Mouse (Mus musculus): ENCODE results near the gene Zfp575. TPM values are rescaled to one million over a fixed set of nuclear protein-coding genes. Genes with fewer than 3 reads are reported as not detected.

The Zfp575 gene
- 4.1 and 5.7 TPM in 2 replicates for polyA plus RNA-seq (2012; rRNA removed)

GRCm38 (mm10) chr7:24587330-24588105 lies at the start of gene Zfp575, which contains the start of gene Ethe1:
TSS of gene Zfp575 (minus strand) at chr7:24587641.
TSS of gene Ethe1 (plus strand) at chr7:24587543.

GRCm38 (mm10) chr7:24636264-24636663 lies 48.8 kb upstream of the Zfp575 start, which contains the start of gene Lypd3:
TSS of gene Lypd3 (plus strand) at chr7:24636550.

GRCm38 (mm10) chr7:24610144-24610878 lies 22.9 kb upstream of the Zfp575 start, which contains the start of gene Phldb3:
TSS of gene Phldb3 (plus strand) at chr7:24610763.

DNA sequence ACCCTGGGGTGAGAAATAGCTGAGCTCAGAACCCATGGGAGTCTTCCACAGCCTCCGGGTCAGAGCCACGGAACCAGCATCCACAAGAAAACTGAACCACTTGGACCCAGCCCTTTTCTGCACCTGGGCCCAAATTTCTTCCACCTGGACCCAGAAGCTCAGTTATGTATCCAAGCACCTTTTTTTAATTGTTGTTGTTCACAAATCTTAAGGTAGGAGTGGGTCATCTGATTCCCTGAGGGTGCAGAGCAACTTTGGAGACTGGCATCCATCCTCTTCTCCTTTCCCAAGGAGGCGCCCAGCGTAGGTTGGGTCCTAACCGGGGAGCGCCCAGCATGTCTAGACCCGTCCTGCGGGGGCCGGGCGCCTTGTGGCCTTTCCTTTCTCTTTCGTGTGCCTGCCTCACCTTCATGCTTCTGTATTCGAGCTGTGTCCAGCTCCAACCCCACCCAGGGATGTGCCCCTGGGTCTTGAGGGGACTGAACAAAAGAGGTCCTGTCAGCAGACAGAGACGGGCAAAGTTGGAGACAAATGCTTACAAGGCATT lies 41.3 kb downstream of the Zfp575 start, which contains the start of the genes Pinlyp and Xrcc1:
TSS of gene Pinlyp (minus strand) at position 51 of the 547 bp plus-strand sequence.
TSS of gene Xrcc1 (plus strand) at position 222 of the 547 bp plus-strand sequence.

Other genes starting within 250 kb of the Zfp575 start
- gene Lypd5, start 238.4 kb downstream of the Zfp575 start, polyA plus RNA-seq (2012; rRNA removed), result not detected in 2 replicates
- 0.88 and 2.0 TPM in 2 replicates for gene Kcnn4, start 217.4 kb downstream of the Zfp575 start, polyA plus RNA-seq (2012; rRNA removed)
- 61.7 and 66.7 TPM in 2 replicates for gene Smg9, start 188.0 kb downstream of the Zfp575 start, polyA plus RNA-seq (2012; rRNA removed)
- not detected in 2 replicates for gene Irgc1, start 135.3 kb downstream of the Zfp575 start, polyA plus RNA-seq (2012; rRNA removed)
- gene Plaur, start 125.2 kb downstream of the Zfp575 start, polyA plus RNA-seq (2012; rRNA removed), result 2.0 and 3.5 TPM in 2 replicates
- gene Cadm4, start 105.6 kb downstream of the Zfp575 start, polyA plus RNA-seq (2012; rRNA removed), result 219 and 267 TPM in 2 replicates
- 237 and 300 TPM in 2 replicates for gene Zfp428, start 80.6 kb downstream of the Zfp575 start, polyA plus RNA-seq (2012; rRNA removed)
- gene AC161166.1, start 75.2 kb downstream of the Zfp575 start, polyA plus RNA-seq (2012; rRNA removed), result not detected in 2 replicates
- gene Irgq, start 57.0 kb downstream of the Zfp575 start, polyA plus RNA-seq (2012; rRNA removed), result 40.1 and 42.5 TPM in 2 replicates
- gene Pinlyp, start 41.5 kb downstream of the Zfp575 start, polyA plus RNA-seq (2012; rRNA removed), result 0.15 and 0.32 TPM in 2 replicates
- 87.2 and 95.1 TPM in 2 replicates for gene Xrcc1, start 41.4 kb downstream of the Zfp575 start, polyA plus RNA-seq (2012; rRNA removed)
- 15.3 and 15.7 TPM in 2 replicates for gene Ethe1, start 98 bp downstream of the Zfp575 start, polyA plus RNA-seq (2012; rRNA removed)
- gene Phldb3, start 23.1 kb upstream of the Zfp575 start, polyA plus RNA-seq (2012; rRNA removed), result 0.17 and 0.85 TPM in 2 replicates
- 0.15 and 2.2 TPM in 2 replicates for gene Lypd3, start 48.9 kb upstream of the Zfp575 start, polyA plus RNA-seq (2012; rRNA removed)
- gene Tex101, start 89.0 kb upstream of the Zfp575 start, polyA plus RNA-seq (2012; rRNA removed), result not detected in 2 replicates
- gene BC049730, start 121.6 kb upstream of the Zfp575 start, polyA plus RNA-seq (2012; rRNA removed), result not detected in 2 replicates
- not detected in 2 replicates for gene Gm4763, start 139.3 kb upstream of the Zfp575 start, polyA plus RNA-seq (2012; rRNA removed)
- 0.20 and 0.22 TPM in 2 replicates for gene Cd177, start 172.7 kb upstream of the Zfp575 start, polyA plus RNA-seq (2012; rRNA removed)
- 0.14 and 0.45 TPM in 2 replicates for gene Ceacam10, start 189.6 kb upstream of the Zfp575 start, polyA plus RNA-seq (2012; rRNA removed)

Measured in central nervous system, embryonic 14 days (tissue).